Mouse (Mus musculus): ENCODE data around the gene C1qc.

Gene C1qc

DNA sequence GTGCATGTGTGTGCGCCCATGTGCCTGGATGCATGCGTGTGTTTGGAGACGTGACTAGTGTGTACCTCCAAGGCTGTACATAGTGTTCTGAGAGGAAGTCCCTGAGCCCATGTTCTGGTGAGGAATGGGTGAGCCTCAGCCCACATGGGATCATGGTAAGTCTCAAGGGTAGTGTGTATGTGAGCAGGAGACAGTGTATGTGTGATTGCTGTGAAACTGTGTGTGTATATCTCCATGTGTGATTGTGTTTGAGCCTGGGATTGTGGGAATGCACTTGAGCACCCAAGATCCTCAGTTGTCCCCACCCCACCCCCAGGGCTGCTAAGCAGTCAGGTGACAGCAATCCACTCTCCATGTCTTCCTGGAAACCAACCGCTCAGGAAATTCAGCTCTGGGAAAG is 2.0 kb upstream of the C1qc start:
- DNase-seq = no peak

GRCm38 (mm10) chr4:136893691-136894543 is 1.1 kb upstream of the C1qc start:
- peak; percentile 31 for DNase-seq

- DNase-seq = no peak
Measured at GRCm38 (mm10) chr4:136892371-136892770, 494 bp downstream of the C1qc start.

DNA sequence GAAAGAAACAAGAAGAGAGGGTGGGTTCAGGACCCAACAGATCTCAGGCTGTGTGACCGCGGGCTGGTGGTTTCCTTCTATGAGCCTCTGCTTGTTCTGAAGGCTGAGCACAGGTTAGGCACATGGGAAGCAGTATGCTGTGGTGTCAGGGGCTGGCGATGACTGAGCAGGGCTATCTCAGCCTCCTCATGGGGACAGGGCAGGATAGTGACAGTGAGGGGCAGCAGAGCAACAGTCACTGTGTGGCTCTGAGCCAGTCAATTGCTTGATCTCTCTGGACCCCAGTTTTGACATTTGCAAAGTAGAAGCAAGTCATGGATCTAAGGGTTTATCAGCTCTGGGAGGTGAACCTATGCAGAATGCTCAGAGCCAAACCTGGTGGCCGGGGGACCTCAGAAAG is 1.8 kb downstream of the C1qc start:
- DNase-seq = no peak

- DNase-seq = no peak
Measured at GRCm38 (mm10) chr4:136889981-136890380, 2.9 kb downstream of the C1qc start.

DNA sequence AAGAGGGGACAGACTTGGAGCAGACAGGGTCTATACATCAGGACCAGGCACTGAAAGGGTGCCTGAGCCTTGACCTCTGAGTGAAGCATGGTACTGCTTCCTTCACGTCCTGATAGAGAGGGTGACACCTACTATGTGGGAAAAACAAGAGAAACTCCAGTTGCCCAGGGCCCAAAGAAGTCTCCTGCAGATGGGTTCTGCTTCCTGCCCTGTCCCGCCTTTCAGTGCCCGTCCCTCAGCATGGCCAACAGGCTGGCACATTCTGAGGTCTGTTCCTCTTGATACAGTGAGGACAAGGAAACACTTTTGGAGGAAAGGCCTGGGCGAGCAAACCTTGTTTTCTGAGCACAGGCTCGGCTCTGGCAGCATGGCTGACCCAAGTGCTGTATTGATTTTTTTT is 5.2 kb downstream of the C1qc start:
- no peak for DNase-seq

DNA sequence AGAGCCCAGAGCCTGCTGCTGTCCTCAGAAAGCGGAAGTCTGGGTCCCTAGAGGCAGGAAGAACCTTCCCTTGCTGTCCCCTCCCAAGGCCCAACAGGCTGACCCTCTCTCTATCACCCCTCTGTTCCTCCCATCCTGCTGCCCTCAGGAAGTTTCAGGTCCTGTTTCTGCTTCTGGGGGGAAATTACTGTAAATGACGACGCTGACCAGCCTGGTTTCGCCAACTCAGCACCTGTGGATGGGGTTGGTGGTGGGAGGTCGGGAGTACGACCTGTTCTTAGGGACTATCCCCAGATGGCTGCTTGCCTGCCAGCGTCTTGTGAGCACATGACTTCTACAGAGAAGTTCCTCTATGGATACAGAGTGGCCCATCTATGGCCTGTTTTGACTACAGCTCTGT is 6.8 kb downstream of the C1qc start, which contains the start of gene C1qb:
Gene C1qb, minus strand, starts transcription at position 87 of the 400 bp plus-strand sequence.
- DNase-seq = no peak

- DNase-seq = no peak
Measured at GRCm38 (mm10) chr4:136878601-136879000, 14.3 kb downstream of the C1qc start.

DNA sequence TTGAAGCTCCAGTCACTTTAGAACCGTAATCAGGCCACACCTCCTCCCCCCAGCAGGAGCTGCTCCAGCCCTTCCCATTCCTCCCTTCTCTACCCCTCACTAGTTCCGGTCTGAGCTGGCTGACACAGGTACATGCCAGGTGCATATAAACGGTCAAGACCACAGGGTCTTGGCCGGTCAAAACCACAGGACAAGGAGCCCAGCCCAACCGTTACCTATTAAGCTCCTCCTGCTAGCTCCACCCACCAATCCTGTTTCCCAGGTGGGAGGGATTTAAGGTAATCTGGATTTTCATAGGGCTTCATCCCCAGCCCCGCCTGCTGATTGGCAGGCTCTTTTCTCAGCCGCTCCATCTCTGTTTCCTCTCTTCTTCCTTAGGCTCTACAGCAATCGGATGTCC is 14.7 kb downstream of the C1qc start:
- DNase-seq = no peak

GRCm38 (mm10) chr4:136876971-136877370 is 15.9 kb downstream of the C1qc start:
- peak; percentile 18 for DNase-seq

GRCm38 (mm10) chr4:136875012-136875411 is 17.9 kb downstream of the C1qc start:
- DNase-seq = no peak

GRCm38 (mm10) chr4:136868371-136868770 is 24.5 kb downstream of the C1qc start:
- DNase-seq = no peak

DNA sequence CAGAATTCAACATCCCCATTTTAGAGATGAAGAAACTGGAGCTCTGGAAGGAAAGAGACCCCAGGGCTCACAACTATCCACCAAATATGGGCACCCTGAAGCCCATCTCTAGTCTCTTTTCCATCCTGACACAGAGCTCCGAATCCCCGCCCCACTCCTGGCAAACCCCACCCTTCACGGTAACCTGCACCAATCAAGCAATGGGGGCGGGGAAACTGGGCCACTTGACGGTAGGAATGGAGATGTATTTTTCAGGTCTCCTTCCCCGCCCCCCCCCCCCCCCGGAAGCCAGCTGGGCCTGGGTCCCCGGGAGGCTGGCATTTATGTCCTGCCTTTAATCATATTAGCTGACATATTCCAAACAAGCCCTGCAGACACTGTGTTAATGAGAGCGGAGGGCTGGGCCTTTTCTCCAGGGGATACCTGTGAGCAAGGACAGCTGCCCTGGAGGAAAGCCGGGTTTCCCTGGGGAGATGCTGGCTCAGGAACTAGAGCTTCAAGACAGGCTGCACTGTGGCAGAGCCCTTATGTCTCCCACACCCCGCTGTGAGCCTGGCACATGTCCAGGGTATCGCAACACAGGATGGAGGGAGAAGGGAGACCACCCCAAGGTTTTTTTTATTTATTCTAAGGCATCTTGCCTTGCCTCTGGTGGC is 25.0 kb downstream of the C1qc start:
- DNase-seq = peak; percentile 18

DNA sequence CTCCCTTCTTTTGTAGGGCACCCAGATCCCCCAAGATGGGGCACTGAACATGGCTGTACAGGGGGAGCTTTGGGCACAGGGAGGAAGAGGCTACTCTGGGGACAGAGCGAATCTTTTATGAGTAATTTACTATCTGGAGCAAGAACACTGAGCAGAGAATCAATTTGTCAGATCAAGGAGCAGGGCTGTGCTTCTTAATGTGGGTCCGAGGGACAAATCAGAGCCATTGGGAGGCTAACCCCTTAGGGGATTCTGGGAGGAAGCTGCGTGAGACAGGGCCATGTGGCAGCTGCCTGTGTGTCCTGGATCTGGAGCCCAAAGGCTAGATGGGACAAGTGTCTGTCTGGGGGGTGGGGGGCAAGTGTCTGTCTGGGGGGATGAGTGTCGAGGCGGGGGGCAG is 27.3 kb downstream of the C1qc start:
- DNase-seq = no peak

DNA sequence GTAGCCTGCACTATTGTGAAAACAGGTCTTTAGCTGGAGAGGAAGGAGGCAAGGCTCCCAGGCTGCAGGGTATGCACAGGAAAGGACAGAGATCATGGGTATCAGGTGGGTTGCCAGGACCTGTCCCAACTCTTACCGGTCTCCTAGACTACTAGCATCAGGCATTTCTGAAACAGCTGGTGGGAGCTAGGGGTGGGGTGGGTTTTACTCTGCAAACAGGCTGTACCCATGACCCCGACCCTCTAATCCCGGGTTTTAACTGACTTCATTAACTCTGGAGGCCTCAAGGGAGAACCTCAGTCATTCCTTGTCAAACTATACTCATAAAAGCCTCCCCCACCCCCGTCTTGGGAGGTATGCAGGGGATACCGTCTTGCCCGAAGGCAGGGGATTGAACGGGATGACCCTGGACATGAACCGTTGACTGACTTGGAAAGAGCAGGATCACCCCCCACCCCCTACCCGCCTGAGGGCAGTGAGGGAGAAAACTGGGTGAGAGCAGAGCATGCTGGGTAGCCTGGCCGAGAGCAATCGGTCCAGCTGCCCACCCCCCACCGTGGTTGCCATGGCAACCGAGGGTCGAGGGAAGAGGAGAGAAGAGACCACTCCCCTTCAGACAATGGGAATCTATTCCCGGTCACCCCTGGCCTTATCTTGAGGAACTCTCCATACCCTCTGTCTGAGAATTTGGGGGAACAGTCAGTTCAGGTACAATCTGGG is 28.0 kb downstream of the C1qc start:
- DNase-seq = no peak

DNA sequence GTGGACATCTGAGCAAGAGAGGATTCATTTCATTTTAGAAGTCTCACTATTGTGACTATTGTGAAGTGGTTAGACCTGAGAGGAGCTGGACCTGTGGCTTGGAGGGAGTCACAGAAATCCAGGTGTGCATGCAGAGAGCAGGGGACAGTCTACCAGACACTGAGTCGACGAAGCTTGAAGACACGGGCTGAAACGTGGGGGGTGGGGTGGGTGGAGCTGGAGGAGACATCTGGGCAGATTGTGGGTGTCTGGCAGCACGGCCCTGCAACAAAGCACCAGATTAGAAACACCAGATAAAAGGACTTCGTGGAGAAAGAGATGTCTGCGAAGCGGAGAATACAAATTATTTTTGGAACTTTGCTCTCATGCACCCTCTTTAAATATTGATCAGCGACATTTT is 29.3 kb downstream of the C1qc start:
- no peak for DNase-seq

DNA sequence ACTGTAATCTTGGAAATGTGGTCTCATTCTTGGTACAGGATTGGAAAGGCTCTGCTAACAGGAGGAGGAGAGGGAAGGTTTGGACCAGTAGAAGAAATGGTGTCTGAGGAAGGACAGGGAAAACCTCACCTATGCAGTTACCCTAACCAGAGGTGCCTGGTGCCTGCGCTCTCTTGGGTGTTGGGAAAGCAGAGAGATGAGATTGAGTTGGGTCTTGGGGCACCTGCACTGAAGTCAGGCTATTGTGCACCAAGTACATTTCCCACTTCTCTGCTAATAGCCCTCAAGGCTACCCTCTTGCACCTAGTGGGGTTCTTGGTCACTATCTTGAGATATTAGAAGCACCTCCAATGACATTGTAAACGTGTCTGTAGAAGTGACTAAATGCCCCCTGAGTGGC is 30.5 kb downstream of the C1qc start:
- DNase-seq = no peak

GRCm38 (mm10) chr4:136861806-136862205 is 31.1 kb downstream of the C1qc start:
- no peak for DNase-seq

- DNase-seq = no peak
Measured at GRCm38 (mm10) chr4:136860022-136860421, 32.8 kb downstream of the C1qc start.

DNA sequence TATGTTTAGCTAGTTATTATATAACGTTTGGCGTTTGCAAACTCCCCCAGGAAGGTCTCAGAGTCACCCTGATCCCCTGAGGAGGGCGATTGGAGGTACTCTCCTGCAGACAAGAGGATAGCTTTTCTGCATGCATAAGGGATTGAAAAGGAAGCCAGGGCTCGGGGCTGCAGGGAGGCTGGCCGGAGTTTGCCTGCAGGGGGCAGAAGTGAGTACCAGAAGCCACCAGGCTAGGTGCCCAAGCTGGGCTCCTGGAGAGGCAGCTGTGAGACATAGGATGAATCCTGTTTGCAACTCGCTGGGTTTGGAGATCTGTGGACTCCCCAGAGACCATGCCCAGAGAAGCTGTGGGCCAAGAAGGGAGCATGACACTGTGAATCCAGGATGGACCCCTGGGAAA is 37.8 kb downstream of the C1qc start:
- no peak for DNase-seq

GRCm38 (mm10) chr4:136852989-136853388 is 39.9 kb downstream of the C1qc start:
- DNase-seq = no peak

- DNase-seq = no peak
Measured at GRCm38 (mm10) chr4:136852119-136852518, 40.7 kb downstream of the C1qc start.

DNA sequence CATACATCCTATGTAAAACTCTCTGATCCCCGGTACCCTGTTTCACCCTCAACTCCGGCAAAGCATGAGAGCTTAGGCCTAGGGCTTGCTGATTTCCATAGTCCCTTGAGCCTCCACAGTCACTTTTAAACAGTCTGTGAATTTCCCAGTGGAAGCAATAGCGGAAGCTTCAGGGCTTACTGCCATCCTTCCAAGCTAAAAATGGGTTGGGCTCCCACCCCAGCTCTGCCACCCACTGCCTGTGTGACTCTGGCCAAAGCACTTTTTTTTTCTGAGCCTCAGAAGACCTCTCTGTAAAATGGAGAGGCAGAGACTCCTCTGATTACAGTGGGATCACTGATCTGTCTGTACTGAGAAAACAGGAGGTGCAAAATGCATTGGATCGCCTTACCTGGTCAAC is 44.3 kb downstream of the C1qc start:
- no peak for DNase-seq

- DNase-seq = no peak
Measured at GRCm38 (mm10) chr4:136847166-136847565, 45.7 kb downstream of the C1qc start.

Data from cerebellum, adult 11 months (tissue).